Mouse (Mus musculus) embryonic stem cell, embryonic (primary cell): ENCODE results near the gene Zxdc.

Experiments
- CTCF ChIA-PET, 4 experiments: fragments of 300-600 bp in 2 of 4; fragments of 350-600 bp in 2 of 4; sonication (Branson Sonifier 250); formaldehyde crosslinking; loops; one replicate each; lab custom pipeline; 2022; ENCODE audit warnings: inconsistent platforms in 2 of 4; lab: Charles Lee
- POLR2A ChIA-PET, 4 experiments: fragments of 300-600 bp in 2 of 4; fragments of 350-600 bp in 2 of 4; sonication (Branson Sonifier 250); formaldehyde crosslinking; loops; one replicate each; lab custom pipeline; 2022; ENCODE audit warnings: antibody characterized with exemption in 4 of 4, inconsistent platforms in 1 of 4; lab: Charles Lee

Gene Zxdc

GRCm38 (mm10) chr6:90360024-90360781 lies 9.1 kb upstream of the Zxdc start:
- POLR2A ChIA-PET, result interaction anchor here (0.7 to 3.6 kb wide), 12 partner anchors 9 to 1732 kb away, joined by 3 to 16 read pairs (median 4); partner anchors contain the start of genes Zxdc (in 2 of the 4) and Txnrd3 (in 1 of the 4)
- CTCF ChIA-PET, result interaction anchor here in 3 of 4 experiments (0.6 to 1.2 kb wide), 4 partner anchors 8 to 559 kb away, joined by 3 to 4 read pairs (median 3); no protein-coding TSS in a partner anchor

GRCm38 (mm10) chr6:90360922-90361614 lies 8.2 kb upstream of the Zxdc start:
- ChIA-PET CTCF (interaction anchor here in 1 of 4 experiments (0.6 to 1.2 kb wide), 2 partner anchors 33 kb away, joined by 4 to 7 read pairs; no protein-coding TSS in a partner anchor), POLR2A (interaction anchor here (0.7 to 3.6 kb wide), 12 partner anchors 8 to 1732 kb away, joined by 3 to 16 read pairs (median 4); partner anchors contain the start of genes Zxdc (in 2 of the 4) and Txnrd3 (in 1 of the 4))

DNA sequence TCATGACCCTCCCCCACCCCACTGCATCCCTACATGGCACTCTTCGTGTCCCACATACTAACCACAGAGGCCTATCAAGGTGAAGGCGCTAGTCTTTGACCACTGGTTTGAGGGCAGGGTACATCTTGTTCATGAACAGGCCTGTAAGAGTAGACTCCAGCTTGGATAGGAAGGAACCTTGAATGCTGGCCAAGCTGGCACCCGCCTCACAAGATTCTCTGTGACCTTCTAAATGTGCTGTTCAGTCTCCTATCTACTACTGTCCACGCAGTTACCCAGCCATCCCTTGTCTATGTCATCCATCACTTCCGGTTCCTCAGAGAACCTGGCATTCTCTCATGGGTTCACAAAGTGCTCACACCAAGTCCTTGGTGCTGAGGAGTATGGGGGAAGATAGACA lies 6.0 kb upstream of the Zxdc start:
- POLR2A ChIA-PET, result interaction anchor here in 2 of 4 experiments (1.2 to 3.6 kb wide), 3 partner anchors 9 to 150 kb away, joined by 3 to 14 read pairs (median 4); no protein-coding TSS in a partner anchor
- CTCF ChIA-PET, result no interaction called here

DNA sequence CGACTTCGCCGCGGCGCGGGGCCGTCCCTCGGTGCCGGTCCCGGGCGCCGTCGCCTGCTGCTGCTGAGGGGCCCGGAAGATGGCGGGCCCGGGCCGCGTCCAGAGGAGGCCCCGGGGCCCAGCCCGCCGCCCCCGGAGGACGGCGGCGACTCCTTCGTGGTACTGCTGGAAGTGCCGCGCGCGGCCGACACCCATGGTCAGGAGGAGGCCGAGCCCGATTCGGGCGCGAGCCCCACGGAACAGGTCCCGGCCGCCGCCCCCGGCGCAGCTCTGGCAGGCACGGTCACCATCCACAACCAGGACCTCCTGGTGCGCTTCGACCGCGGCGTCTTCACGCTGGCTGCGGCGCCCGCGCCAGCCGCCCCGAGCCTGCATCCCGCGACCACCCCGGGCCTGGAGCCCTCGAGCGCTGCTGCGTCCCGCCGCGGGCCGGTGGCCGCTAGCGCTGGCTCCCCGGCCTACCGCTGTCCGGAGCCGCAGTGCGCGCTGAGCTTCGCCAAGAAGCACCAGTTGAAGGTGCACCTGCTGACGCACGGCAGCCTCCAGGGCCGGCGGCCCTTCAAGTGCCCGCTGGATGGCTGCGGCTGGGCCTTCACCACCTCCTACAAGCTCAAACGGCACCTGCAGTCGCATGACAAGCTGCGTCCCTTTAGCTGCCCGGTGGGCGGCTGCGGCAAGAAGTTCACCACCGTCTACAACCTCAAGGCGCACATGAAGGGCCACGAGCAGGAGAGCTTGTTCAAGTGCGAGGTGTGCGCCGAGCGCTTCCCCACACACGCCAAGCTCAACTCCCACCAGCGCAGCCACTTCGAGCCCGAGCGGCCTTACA lies 647 bp downstream of the Zxdc start:
- POLR2A ChIA-PET, result interaction anchor here (0.6 to 10.3 kb wide), 53 partner anchors 8 to 726 kb away, joined by 3 to 82 read pairs (median 4); partner anchors contain the start of genes Txnrd3 (in 2 of the 4), Chst13 (in 1 of the 4), Iqsec1 (in 1 of the 4) and Slc41a3 (in 1 of the 4)
- CTCF ChIA-PET, result interaction anchor here (0.6 to 2.3 kb wide), 12 partner anchors 14 to 691 kb away, joined by 3 to 10 read pairs (median 3); partner anchors contain the start of gene Cfap100 (in 1 of the 4)

GRCm38 (mm10) chr6:90374647-90375046 lies 5.4 kb downstream of the Zxdc start:
- ChIA-PET POLR2A (interaction anchor here in 2 of 4 experiments (0.7 to 10.3 kb wide), 4 partner anchors 12 to 730 kb away, joined by 3 to 82 read pairs (median 4); partner anchors contain the start of gene Txnrd3 (in 1 of the 2)), CTCF (interaction anchor here in 1 of 4 experiments (1.0 kb wide), 1 partner anchor 48 kb away, joined by 4 read pairs; no protein-coding TSS in a partner anchor)

DNA sequence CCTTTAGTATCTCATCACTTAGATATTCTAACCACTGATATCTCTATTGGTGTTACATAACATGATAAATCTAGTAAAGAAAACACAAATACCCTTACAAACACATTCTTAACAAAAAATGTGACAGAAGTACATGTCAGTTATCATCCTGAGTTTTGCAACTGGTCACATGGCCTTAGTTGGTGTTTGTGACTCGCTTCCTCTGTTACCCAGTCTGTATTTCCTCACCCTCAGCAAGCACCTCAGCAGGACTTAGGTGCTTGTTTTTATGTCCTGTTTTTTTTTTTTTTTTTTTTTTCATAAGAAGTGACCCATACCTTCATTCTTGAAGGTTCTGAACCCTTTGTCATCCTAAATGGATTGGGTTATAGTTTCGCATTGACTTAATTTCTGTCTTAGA lies 8.4 kb downstream of the Zxdc start:
- ChIA-PET CTCF (interaction anchor here in 1 of 4 experiments (0.6 to 0.8 kb wide), 2 partner anchors 24 to 45 kb away, joined by 3 to 14 read pairs; no protein-coding TSS in a partner anchor), POLR2A (interaction anchor here in 2 of 4 experiments (0.6 to 10.3 kb wide), 4 partner anchors 9 to 779 kb away, joined by 3 to 82 read pairs (median 6); no protein-coding TSS in a partner anchor)

DNA sequence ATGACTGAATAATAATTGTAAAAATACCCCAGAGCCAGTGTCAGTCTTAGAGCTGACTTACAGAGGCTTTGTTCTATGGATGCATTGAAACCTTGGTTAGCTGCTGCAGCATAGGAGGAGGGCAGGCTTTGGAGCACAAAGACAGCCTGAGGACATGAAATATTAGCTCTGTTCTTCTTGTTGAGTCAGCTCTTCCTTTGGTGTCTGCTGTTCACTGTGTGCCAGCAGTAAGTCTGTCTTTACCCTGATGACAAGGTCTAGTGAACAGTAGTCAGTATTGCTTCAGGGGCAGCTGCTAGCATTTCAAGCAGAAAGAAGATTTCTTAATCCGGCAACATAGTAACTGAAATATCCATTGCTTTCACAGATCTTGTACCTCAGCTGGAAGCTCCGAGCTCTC lies 12.2 kb downstream of the Zxdc start:
- ChIA-PET POLR2A (interaction anchor here in 2 of 4 experiments (0.9 to 2.6 kb wide), 7 partner anchors 10 to 194 kb away, joined by 3 to 15 read pairs (median 6); partner anchors contain the start of gene Zxdc (in 2 of the 2)), CTCF (interaction anchor here in 3 of 4 experiments (0.6 to 0.9 kb wide), 4 partner anchors 41 to 278 kb away, joined by 3 to 10 read pairs (median 4); no protein-coding TSS in a partner anchor)

DNA sequence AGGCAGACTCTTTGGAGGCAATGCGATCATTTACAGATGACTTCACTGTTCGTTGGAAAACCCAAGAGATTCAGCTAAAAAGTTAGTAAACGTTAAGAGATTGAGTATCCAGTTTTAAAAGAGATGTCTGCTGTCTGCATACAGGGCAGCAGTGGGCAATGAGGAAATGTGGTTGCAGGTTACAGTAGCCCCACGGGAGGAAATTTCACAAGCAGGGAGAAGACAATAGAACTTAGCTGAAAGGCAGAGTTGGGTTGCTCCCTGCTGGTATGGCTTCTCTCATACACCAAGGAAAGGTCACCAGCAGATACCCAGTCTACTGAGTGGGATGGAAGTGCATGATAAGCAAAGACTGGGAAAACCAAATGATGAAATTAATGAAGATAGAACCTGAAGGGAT lies 21.3 kb downstream of the Zxdc start:
- CTCF ChIA-PET, result no interaction called here
- POLR2A ChIA-PET, result interaction anchor here in 2 of 4 experiments (0.8 to 9.2 kb wide), 3 partner anchors 9 to 20 kb away, joined by 3 to 82 read pairs (median 6); partner anchors contain the start of gene Zxdc (in 1 of the 2)

DNA sequence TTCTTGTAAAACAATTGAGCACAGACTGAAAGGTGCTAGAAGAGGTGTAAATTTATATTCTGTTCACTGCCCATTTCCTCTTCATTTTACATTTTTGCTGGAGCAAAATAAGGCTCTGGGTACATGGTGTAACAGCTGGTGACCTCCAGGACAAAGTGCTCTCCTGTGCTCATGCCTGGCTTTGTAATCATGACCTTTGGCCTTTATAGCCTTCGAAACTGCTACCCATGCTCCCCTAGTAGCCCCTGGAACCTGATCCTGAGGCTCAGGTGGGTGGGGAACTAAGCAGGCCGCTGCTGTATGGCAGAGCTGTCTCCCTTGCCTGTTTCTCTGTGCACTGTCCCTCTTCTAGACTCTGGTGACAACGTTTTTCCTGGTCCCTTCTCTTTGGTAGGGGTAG lies 24.7 kb downstream of the Zxdc start:
- POLR2A ChIA-PET, result interaction anchor here in 2 of 4 experiments (2.1 to 2.6 kb wide), 2 partner anchors 14 to 24 kb away, joined by 8 read pairs; partner anchors contain the start of gene Zxdc (in 1 of the 2)
- CTCF ChIA-PET, result interaction anchor here in 1 of 4 experiments (1.0 kb wide), 1 partner anchor 29 kb away, joined by 3 read pairs; no protein-coding TSS in a partner anchor

DNA sequence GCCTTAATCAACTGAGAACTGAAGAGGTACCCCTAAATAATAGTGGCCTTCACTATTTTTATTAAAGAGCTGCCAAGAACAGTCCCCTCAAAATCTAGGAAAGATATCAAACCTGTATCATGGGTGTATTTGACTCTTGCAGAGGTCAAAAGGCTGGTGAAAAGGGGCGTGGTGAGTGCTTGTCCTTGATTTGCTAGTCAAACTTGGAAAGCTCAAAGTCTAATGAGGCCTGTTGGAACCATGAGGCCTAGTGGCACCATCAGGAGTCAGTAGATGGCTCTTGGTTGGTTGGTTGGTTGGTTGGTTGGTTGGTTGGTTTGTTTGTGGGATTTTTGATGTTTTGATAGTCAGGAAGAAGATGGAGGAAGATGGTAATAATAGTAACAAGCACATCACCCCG lies 26.5 kb downstream of the Zxdc start:
- CTCF ChIA-PET, result no interaction called here
- POLR2A ChIA-PET, result interaction anchor here in 2 of 4 experiments (0.7 to 2.6 kb wide), 7 partner anchors 11 to 27 kb away, joined by 3 to 9 read pairs (median 3); partner anchors contain the start of gene Zxdc (in 2 of the 2)

DNA sequence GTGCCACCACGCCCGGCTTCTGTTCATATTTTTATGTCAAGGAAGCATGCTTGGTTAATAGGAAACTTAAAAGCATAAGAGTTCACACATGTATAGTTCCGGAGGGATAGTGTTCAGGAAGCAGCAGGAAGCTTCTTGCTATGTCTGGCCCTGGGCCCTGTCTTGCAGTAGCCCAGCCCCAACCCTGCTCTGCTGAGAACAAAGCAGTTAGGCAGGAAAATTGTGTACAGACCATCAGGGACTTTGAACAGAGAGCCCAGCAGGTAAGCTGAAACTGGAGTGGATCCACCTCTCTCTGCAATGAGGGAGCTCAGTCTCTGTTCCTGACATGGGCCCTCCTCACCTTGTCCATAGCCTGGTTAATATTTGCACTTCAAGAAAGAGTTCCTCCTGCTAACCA lies 28.0 kb downstream of the Zxdc start:
- CTCF ChIA-PET, result interaction anchor here in 1 of 4 experiments (0.8 kb wide), 1 partner anchor 25 kb away, joined by 3 read pairs; no protein-coding TSS in a partner anchor
- POLR2A ChIA-PET, result interaction anchor here in 2 of 4 experiments (1.0 to 2.1 kb wide), 3 partner anchors 13 to 18 kb away, joined by 5 to 9 read pairs (median 6); no protein-coding TSS in a partner anchor

DNA sequence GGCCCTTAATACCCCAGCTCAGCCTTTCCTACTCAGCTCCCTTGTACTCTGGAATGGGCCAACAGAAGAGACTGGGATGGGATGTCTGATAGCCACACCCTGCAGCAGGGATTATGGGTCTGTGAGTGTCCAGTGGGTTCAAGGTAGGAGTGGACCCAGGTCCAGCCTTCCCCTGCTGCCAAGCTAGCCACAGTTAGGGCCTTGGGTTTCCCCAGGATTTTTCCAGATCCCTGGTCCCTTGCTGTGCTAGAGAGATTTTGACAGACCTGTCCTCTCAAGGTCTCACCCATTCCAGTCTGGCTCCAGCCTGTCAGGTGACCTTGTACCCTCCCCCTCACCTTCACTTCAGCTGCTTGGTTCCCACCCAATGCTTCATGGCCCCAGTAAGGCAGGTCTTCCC lies 39.3 kb downstream of the Zxdc start:
- ChIA-PET CTCF (interaction anchor here in 3 of 4 experiments (0.8 to 2.6 kb wide), 4 partner anchors 14 to 27 kb away, joined by 3 to 10 read pairs (median 7); no protein-coding TSS in a partner anchor), POLR2A (interaction anchor here in 3 of 4 experiments (0.6 to 3.5 kb wide), 12 partner anchors 11 to 310 kb away, joined by 3 to 12 read pairs (median 3); partner anchors contain the start of gene Zxdc (in 2 of the 3))

DNA sequence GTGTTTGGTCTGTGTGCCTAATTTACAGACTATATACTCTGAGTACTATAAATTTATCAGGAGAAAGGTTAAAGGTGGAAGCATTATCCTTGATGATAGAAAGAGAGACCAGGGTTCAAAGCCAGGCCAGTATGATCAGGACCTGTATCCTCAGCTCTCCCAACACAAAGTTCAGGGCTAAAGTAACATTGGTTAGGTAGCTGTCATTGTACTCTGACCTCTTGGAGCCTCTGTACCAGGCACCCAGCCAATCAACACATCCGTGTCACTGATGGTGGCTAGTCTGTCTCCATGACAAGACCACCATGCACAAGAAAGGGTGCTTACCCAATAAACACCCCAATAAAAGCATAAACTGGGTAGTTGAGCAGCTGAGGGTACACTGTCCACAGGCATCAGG lies 41.7 kb downstream of the Zxdc start:
- ChIA-PET POLR2A (no interaction called here), CTCF (interaction anchor here in 1 of 4 experiments (1.4 kb wide), 1 partner anchor 12 kb away, joined by 7 read pairs; no protein-coding TSS in a partner anchor)

GRCm38 (mm10) chr6:90411926-90412325 lies 42.6 kb downstream of the Zxdc start:
- POLR2A ChIA-PET, result interaction anchor here in 2 of 4 experiments (0.9 to 2.1 kb wide), 4 partner anchors 11 to 42 kb away, joined by 3 to 6 read pairs (median 4); no protein-coding TSS in a partner anchor
- CTCF ChIA-PET, result interaction anchor here in 3 of 4 experiments (0.6 to 1.4 kb wide), 3 partner anchors 11 to 750 kb away, joined by 3 to 7 read pairs (median 3); no protein-coding TSS in a partner anchor

DNA sequence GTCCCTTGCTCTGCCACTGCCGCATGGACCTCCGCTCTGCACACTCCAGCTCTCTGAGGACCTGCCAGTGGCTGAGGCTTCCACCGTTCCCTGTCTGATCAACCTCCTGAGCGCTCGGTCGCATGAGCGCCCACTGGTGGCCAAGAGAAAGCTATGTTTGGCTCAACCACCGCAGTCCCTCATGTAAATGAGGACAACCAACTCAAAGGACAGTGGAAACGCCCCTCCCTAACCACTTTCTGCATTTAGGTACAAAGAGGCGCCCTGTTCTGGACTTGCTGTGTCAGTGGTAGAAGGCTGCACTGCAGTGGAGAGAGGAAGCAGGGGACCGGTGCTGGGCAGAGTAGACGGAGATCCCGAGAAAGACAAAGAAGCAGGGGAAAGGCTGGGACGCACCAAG lies 53.3 kb downstream of the Zxdc start:
- POLR2A ChIA-PET, result interaction anchor here in 3 of 4 experiments (0.5 to 2.0 kb wide), 51 partner anchors 8 to 358 kb away, joined by 3 to 20 read pairs (median 4); partner anchors contain the start of gene Zxdc (in 1 of the 3)
- CTCF ChIA-PET, result interaction anchor here (0.5 to 2.3 kb wide), 102 partner anchors 9 to 749 kb away, joined by 3 to 16 read pairs (median 4); partner anchors contain the start of genes Zxdc (in 3 of the 4), Slc41a3 (in 2 of the 4), Aldh1l1 (in 1 of the 4) and Chst13 (in 1 of the 4)

DNA sequence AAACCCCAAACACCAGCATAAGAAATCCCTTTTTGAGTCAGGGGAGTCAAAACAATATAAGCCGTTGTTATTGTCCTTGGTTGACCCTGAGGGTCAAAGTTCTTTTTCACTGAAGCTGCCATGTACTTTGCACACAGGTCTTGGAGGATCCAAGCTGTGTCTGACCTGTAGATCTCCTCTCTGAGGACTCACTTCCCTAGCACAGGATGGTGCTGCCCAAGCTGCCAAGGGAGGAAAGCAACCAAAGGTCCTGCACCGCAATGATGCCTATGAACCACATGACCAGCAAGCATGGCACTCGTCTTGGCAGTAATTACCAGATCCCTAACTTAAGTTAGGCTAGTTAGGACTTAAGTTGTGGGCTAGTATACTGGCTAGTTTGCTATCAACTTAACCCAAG lies 56.1 kb downstream of the Zxdc start:
- ChIA-PET POLR2A (interaction anchor here in 2 of 4 experiments (1.2 to 1.7 kb wide), 2 partner anchors 10 to 90 kb away, joined by 3 to 4 read pairs; no protein-coding TSS in a partner anchor), CTCF (no interaction called here)
